Mouse (Mus musculus) MEL (cell line): Measurements from ENCODE around the gene Batf3.

ENCODE experiments used
- BHLHE40 ChIP-seq: IDR thresholded peaks from 2 replicates; pipeline ENCODE4 v1.6.1; 2012; ENCODE audit warnings: low read depth, mild to moderate bottlenecking, inconsistent platforms, low read length, improper control_type of control experiment, borderline replicate concordance
- CTCF ChIP-seq, 3 experiments: IDR thresholded peaks in 2 of 3; conservative IDR thresholded peaks in 1 of 3; 2 replicates each; pipeline ENCODE4 v1.5.1; 2011 to 2012; ENCODE audit warnings: low read length in 3 of 3, low read depth in 2 of 3, mild to moderate bottlenecking in 2 of 3, improper control_type of control experiment in 1 of 3, inconsistent platforms in 1 of 3, mixed read lengths in 1 of 3, moderate library complexity in 1 of 3; ENCODE audit not compliant: control insufficient read depth in 1 of 3, insufficient read depth in 1 of 3, poor library complexity in 1 of 3, severe bottlenecking in 1 of 3
- EP300 ChIP-seq, 2 experiments: IDR thresholded peaks; 2 replicates each; pipeline ENCODE4 v1.6.1; 2011; ENCODE audit warnings: improper control_type of control experiment in 2 of 2, low read length in 2 of 2, low read depth in 1 of 2, mild to moderate bottlenecking in 1 of 2
- GATA1 ChIP-seq: IDR thresholded peaks from 2 replicates; pipeline ENCODE4 v1.6.1; 2011; ENCODE audit warnings: low read depth, low read length, improper control_type of control experiment
- MAX ChIP-seq: IDR thresholded peaks from 2 replicates; pipeline ENCODE4 v1.6.1; 2011; ENCODE audit warnings: low read length, improper control_type of control experiment
- MAZ ChIP-seq: IDR thresholded peaks from 2 replicates; pipeline ENCODE4 v1.6.1; 2012; ENCODE audit warnings: low read depth, mild to moderate bottlenecking, inconsistent platforms, low read length, improper control_type of control experiment
- MXI1 ChIP-seq: IDR thresholded peaks from 2 replicates; pipeline ENCODE4 v1.6.1; 2011; ENCODE audit warnings: mild to moderate bottlenecking, low read depth, low read length, improper control_type of control experiment
- NELFE ChIP-seq: IDR thresholded peaks from 2 replicates; pipeline ENCODE4 v1.6.1; 2011; ENCODE audit warnings: low read depth, low read length, improper control_type of control experiment
- POLR2A ChIP-seq, 2 experiments: IDR thresholded peaks; 2 replicates each; pipeline ENCODE4 v1.6.1; 2011 to 2012; ENCODE audit warnings: low read length in 2 of 2, mild to moderate bottlenecking in 2 of 2, control low read depth in 1 of 2, improper control_type of control experiment in 1 of 2, low read depth in 1 of 2, moderate library complexity in 1 of 2; ENCODE audit not compliant: control insufficient read depth in 1 of 2, insufficient read depth in 1 of 2, poor library complexity in 1 of 2
- TAL1 ChIP-seq: IDR thresholded peaks from 2 replicates; pipeline ENCODE4 v1.6.1; 2012; ENCODE audit warnings: mild to moderate bottlenecking, inconsistent platforms, low read length, moderate library complexity, mixed read lengths
- USF1 ChIP-seq: IDR thresholded peaks from 2 replicates; pipeline ENCODE4 v1.6.1; 2014; ENCODE audit warnings: low read depth, mild to moderate bottlenecking, inconsistent platforms, low read length, improper control_type of control experiment, moderate library complexity
- ZNF384 ChIP-seq: IDR thresholded peaks from 2 replicates; pipeline ENCODE4 v1.6.1; 2012; ENCODE audit warnings: low read depth, mild to moderate bottlenecking, inconsistent platforms, low read length, improper control_type of control experiment

DNA sequence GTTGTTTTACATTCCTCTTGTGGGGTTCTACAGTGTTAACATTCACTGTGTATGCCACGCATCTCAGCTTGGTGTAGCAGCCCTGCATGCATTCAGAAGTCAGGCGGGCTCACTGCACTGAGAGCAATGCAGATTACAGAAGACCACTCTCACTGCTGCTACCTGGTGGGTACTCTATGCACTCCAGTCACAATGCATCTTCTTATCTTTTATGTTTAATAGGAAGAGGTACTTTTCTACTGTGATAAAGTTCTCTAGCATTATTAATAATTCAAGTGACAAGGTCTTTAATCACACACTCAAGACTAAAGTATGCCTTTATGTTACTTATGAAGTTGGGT is 42.1 kb upstream of the Batf3 start:
- TF ChIP-seq POLR2A (IDR thresholded peaks at IDR 0.05; ENCODE audit: control insufficient read depth in 1 of 2, insufficient read depth in 1 of 2, low read depth in 1 of 2, low read length in 2 of 2, poor library complexity in 1 of 2) = no peak; a peak in 1 of 4 replicates
- no peak for TF ChIP-seq NELFE
- TF ChIP-seq MAX = no peak
- peak in 2 of 3 experiments; percentile 37 to 57; a peak in 4 of 6 replicates for TF ChIP-seq CTCF (IDR thresholded peaks at IDR 0.05 in 2 of 3, conservative IDR thresholded peaks at IDR 0.05 in 1 of 3; ENCODE audit: control insufficient read depth in 1 of 3, insufficient read depth in 1 of 3, low read depth in 2 of 3, low read length in 3 of 3, poor library complexity in 1 of 3, severe bottlenecking in 1 of 3)
- no peak for TF ChIP-seq BHLHE40
- TF ChIP-seq MAZ = no peak
- TF ChIP-seq EP300 (IDR thresholded peaks at IDR 0.05; ENCODE audit: low read depth in 1 of 2, low read length in 2 of 2) = no peak; a peak in 1 of 4 replicates
- no peak for TF ChIP-seq GATA1
- TF ChIP-seq USF1 = no peak
- TF ChIP-seq ZNF384 = no peak
- TF ChIP-seq MXI1 = no peak
- TF ChIP-seq TAL1 = no peak
